Mouse (Mus musculus) thymus, adult 18-20 months (tissue): ENCODE measurements around the gene Ndc80.
A peak's percentile ranks its signal among the peaks of the same experiment; 100 is the strongest.
"Not testable (repeated sequence)": the region's sequence is repeated elsewhere in the genome, so short reads cannot be mapped to it uniquely, and the experiment has no call there.

Experiments used
- DNase-seq, 2 experiments: peaks; one replicate each; pipeline ENCODE4 v3.0.0; 2022; ENCODE audit warnings: mixed read lengths in 2 of 2

Ndc80 gene

DNA sequence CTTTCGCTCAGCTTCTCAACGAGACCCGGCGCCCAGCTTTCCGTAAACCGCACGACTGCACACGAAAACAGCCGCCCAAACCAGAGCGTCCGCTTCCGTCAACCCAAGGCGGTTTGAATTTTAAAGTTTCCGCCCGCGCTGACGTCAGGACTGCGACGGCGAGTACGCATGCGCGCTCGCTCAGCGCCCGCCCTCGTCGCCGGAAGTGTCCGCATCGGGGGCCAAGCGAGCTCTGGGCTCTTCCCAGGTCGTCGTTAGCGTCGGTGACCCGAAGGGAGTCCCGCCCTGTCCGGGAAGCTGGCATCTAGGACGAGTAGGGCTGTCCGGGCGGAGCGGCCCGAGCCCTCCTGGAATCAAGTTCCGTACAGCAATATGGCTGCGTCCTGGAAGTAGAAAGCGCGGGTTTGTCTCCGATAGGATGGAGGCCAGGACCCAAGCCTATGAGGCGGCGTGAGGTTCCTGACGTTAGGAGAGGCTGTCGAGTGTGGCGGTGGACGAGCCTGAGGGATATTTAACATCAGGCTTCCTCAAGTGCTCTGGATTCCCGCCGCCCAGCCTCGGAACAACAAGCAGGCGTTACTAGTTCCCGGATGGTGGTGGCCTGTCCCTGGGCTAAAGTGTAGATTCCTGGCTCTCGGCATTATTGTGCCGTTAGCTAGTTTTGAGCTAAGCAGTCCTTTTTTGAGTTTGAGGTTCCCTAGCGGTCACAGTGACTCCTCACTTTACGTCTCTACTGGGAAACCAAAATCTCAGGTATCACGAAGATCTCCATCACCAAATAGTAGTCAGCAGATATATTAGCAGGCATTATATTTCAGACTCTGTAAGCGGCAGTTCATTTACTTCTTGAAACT is at the start of gene Ndc80:
Gene Ndc80, minus strand, starts transcription at position 147 of the 854 bp plus-strand sequence.
- DNase-seq: peak; percentile 77 to 81

DNA sequence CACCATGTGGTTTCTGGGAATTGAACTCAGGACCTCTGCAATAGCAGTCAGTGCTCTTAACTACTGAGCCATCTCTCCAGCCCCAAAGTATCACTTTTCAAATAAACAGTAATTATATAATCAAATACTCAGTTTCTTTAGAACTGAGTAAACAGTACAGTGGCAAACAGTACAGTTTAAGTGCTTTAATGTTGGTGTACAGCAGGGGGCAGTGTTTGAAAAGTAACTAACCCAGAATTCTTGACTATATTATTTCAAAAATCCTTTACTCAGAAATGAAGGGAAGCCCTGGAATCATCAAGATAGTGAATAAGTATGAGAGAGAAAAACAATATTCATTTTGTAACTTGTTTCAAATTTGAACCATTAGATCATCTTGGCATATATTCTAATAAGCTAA is 35.0 kb upstream of the Ndc80 start:
- no peak for DNase-seq

DNA sequence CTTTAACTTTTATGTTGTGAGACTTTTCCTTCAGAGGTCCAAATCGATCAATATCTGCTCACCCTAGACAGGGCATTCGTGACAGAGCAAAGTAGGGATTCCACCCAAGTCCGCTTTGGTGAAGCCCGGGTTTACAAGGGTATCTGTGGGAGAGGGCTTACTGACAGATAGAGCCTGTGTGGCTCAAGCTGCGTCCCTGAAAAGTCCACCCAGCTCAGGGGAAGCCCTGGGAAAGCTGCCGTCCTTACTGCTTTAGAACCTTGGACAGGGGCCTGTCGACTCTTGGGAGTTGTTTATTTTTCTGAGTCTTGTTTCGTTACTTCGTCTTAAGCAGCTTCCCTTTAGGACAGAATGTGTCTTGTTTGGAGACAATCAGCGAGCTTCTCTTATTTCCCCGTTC is 26.2 kb upstream of the Ndc80 start:
- DNase-seq: no peak

DNA sequence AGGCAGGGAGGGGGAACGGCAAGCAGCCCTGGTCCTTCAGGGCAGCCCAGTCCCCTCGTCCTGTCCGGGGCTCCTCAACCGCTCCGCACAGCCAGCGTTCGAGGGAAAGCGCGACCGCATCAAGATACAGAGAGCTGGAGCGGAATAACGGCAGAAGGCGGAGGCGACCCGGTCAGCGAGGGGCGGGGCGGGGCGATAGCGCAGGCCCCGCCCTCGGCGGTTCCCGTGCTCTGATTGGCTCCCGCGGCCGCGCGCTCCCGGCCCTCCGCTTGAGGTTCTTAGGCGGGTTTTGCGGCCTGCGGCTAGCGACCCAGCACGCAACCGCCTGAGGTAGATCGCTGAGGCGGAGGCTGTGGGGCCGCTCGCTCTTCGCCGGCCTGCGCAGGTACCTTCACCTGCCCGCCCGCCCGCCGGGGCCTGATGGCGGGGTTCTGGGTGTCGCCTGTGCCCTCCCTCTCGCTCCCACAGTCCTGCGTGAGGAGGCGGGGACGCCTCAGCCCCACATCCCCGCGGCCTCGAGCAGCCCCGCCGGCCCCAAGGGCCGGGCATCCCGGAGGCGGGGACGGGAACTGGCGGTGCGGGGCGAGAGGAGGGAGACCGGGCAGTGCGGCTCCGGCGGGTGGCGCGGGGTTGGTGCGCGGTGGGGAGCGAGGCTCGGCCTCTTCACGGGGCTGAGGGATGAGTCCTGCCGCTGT is 25.2 kb upstream of the Ndc80 start, which contains the start of gene Spdya:
Gene Spdya, plus strand, starts transcription at position 305 of the 695 bp plus-strand sequence.
- peak; percentile 61 for DNase-seq

DNA sequence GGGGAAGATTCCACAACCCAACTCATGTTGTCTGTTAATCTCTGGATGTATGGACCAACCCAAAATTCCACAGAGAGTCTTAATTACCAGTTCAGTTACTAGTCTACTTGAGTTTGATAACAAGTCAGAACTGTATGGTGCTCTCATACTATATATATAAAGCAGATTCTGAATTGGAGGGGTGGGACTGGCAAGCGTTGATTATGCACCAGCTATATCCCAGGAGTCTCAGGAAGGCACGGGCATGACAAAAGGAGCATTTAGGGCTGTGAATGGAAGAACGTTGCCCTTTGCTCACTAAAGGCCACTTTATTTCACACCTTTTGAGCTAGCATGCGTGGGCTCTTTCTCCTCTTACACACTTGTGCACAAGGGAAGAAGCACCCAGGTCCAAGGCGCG is 24.7 kb upstream of the Ndc80 start:
- DNase-seq: no peak

DNA sequence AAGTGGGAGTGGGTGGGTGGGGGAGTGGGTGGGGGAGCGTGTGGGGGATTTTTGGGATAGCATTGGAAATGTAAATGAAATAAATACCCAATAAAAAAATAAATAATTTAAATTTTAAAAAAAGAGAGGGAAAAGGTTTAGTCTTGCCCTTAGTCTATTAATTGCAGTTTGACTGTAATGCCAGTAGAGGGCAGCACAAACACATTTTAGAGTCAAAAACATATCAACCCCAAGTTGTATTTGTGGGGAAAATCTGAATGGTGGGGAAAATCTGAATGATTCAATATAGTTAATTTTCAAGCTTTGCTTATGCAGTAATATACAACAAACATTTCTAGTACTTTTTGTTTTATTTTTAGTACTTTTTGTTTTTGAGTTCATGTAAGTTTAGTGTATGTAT is 21.9 kb upstream of the Ndc80 start:
- DNase-seq: no peak

DNA sequence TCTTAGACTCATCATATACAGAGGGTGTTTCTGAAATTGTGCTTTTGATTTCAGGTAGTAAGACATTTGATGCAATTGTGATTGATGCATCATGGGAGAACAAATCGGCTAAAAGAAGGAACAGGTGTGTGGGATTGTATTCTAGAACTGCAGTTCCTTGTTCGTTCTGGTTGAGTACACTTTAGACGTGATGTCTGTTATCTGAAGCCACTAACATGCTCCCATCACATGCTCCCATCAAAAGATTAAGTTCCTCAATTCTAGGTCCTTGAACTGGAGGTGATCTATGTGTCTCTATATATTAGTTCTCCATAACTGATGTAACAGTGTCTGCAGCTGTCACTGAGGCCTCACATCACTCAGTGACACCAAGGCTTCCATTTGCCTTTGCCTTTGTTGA is 10.5 kb upstream of the Ndc80 start:
- DNase-seq: no peak

DNA sequence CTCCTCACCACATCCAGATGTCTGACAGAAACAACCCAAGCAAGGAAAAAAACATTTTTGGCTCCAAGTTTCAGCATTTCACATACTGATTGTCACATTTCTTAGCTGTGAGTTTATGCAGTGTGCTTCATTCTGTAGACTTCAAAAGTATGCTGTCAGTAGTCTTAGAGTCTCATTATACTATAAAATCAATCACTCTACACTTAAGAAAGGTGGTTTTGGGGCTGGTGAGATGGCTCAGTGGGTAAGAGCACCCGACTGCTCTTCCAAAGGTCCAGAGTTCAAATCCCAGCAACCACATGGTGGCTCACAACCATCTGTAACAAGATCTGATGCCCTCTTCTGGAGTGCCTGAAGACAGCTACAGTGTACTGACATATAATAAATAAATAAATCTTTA is 8.9 kb upstream of the Ndc80 start:
- not testable (repeated sequence) for DNase-seq

DNA sequence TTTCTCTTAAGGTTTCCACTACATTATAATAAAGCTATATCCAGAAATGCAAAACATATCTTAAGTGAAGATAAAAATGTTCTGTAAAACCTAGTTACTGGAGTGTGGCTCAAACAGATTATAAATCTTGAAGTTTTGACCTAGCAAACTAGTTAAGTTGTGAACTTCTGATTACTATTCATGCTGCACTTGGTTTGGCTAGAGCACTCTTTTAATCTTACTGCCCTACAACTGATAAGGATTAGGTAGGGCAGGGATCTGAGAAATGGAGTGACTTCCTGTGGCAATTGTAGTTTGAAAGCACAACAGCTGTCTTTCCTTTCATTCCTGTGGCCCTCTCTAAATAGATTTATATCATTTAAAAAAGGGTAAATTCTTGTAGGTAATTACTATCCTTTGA is 1.4 kb upstream of the Ndc80 start:
- DNase-seq: no peak

DNA sequence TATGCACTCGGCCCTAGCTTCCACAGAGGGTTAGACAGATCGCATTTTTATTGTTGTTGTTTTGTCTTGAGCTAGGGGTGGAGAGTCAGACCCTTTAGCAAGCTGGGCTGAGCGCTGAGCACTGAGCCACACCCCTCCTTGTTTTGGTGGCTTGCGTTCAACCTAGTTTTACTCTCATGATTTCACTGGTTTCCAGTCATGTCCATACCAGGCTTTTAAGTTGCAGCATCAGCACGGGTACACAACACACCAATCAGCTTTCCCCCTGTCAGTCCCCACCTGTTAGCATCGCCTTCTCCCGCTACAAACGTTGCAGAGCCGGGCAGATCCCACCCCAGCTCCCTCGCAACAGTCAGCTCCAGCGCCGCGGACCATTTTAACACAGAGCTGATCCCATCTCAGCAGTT is 352 bp downstream of the Ndc80 start:
- no peak for DNase-seq

DNA sequence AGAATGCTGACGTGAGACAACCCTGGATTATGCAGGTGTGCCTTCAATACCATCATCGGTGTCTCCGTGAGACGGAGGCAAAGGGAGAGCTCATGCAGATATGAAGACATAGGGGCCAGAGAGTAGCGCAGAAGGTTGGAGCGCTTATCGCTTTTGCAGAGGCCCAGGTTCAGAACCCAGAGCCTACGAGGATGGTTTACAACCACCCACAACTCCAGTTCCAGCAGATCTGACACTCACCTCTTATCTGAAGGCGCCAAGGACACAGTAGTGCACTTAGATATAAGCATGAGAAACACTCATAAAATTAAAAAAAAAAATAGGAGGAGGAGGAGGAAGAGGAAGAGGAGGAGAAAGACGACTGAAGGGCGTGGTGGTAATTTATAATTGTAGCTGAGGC is 16.4 kb downstream of the Ndc80 start:
- no peak for DNase-seq

DNA sequence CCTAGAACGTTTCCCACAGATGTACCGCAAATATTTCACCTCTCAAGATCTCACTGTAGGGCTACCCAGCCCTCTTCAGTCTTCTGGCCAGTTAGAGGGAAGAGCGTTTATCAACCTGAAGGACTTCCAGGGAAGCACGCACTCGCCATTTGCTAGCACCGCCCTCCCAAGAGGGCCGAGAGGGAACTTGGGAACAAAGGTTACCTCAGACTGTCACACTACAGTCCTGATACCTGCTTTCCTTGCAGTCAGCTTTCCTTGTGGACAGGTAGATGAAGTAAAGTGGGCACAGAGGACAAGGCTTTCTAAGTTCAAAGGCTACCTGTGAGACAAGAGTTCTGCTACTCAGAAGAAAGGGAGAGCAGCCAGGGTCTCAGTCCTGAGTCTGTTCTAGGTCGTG is 19.8 kb downstream of the Ndc80 start:
- DNase-seq: no peak

DNA sequence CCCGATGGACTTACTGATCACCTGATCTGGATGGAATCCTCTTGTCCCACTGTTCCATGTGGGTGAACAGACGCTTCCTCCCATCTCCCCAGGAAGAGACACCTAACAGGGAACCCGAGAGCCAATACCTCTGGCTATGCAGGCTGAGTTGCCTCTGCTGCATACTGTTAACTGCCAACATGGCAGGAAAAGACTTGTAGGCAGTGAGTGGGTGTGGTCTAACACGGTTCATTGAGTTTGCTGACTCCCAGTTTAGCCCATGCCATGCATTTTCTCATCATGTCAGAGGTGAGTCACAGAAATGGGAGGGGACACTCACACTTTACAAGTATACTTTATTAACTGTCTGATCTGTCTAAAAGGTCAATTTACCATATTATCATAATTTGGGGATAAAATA is 30.9 kb downstream of the Ndc80 start:
- DNase-seq: no peak

DNA sequence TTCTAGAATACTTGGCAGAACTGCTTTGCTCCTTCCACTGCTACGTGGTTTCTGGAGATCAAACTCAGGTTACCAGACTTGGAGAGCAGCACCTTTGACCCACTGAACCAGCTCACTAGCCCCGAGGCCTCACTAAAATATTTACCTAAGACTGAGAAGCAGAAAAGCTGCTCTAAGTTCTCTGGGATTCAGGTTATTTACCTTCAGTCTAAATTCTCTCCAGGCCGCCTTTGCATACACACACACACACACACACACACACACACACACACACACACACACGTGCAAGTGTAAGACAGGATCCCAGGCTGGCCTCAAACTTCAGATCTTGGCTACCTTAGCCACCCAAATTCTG is 35.3 kb downstream of the Ndc80 start:
- no peak for DNase-seq

DNA sequence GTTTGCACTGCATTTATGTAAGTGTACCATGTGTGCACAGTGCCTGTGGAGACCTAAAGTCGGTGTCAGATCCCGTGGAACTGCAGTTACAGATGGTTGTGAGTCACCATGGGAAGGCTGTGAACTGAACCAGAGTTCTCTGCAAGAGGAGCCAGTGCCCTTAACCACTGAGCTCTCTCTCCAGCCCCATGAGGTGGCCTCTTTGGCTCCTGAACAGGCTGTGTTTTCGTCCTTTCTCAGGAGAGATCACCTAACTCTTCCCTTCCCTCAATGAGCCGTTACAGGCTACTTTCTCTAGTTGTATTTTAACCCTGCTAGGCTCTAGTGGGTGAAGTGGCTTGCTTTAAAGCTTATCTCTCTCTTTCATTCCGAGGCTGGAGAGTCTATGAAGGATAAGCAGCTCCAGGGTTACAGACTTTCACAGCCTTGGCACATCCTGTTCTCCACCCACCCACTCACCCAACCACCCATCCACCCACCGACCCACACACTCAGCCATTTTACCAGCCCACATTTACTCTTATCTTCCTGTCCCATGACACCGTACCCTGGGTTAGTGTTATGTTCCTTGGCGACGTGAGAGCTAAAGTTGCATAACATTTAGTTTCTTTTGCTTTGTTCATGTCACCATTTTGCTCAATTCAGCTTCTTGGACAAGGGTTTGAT is 35.9 kb downstream of the Ndc80 start:
- peak in 1 of 2 experiments; percentile 22 for DNase-seq

DNA sequence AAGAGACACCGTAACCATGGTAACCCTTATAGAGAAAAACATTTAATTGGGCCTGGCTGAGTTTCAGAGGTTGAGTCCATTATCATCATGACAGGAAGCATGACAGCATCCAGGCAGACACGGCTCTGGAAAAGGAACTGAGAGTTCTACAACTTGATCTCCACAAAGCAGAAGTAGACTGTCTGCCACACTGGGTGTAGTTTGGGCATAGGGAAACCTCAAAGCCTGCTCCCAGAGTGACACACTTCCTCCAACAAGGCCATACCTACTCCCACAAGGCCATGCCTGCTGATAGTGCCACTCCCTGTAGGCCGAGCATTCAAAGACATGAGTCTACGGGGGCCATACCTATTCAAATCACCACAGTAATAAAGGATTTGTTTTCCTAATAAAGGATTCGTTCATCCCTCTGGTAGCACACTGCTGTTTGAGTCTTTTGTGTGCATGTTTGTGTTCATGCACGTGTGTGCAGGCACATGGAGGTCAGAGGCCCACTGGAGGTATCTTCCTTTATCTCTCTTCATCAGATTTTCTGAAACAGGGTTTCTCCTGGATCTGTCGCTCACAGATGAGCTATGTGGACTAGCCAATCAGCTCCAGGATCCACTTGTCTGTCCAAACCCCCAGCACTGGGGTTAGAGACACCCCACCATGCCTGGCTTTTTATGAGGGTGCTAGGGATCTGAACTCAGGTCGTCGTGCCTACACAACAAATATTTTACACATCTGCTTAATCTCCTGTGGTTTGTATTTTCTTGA is 36.8 kb downstream of the Ndc80 start:
- no peak for DNase-seq

DNA sequence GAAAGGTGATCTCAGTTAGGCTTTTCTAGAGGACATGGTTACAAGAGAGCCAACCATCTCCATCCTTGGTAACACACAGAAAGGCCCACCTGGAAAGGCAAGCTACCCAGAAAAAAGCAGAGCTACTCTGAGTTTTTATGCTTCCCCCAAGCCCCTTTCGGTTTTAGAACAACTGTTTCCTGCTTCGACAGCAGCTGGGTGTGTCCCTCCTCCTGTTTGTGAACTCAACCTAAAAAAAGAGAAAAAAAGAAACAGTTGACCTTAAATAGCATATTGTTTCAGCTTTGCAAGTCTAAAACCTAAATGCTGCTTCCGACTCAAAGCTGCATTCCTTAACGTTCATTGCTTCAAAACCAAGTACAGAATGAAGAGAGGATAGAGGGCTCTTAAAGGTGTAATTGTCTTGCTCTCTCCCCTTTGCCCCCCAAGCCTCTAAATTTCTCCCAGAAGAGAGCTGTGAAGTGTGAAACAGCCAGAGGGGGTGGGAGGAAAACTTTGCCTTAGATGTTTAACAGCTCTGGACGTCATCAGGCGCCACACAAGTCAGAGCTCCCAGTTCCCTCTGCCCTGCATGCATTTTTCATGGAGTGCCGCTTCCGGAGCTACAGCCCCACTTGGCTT is 40.3 kb downstream of the Ndc80 start:
- DNase-seq: peak; percentile 17 to 67

DNA sequence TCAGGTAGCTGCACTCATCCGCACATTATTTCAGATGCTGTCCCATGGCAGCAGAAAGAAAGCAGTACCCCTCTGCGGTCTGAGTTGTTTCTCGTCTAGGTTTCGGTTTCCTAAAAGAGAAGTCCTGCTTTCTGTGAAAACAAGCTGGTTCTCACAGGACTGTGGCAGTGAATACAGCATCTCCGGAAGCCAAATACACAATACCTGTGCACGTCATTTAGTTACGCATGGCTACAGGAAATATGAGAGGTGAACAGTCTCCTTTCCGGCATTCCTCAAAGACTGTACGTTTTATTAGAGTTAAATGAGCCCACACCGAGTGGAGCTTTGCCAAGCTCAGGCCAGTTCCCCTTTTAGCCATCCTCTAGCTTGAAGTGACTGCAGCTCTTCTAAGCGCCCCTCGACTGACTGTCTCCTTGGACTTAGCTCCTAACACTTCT is 40.8 kb downstream of the Ndc80 start:
- DNase-seq: peak; percentile 9 to 61

DNA sequence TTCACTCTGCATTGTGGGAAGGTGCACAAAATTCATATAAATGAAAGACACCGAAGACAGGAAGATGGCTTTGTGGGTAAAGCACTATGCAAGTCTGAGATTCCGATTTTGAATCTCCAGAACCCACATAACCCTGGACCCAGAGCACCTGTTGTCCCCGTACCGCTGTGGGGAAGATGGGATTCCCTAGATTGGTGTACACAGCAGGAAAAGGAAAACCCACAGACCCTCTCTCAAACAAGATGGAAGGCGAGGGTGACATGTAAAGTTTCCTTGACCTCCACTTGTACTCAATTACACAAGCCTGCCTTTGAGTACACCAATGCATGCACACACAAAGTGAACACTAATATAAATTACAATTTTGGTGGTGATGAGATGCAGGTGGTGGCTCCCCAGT is 41.9 kb downstream of the Ndc80 start:
- DNase-seq: no peak

DNA sequence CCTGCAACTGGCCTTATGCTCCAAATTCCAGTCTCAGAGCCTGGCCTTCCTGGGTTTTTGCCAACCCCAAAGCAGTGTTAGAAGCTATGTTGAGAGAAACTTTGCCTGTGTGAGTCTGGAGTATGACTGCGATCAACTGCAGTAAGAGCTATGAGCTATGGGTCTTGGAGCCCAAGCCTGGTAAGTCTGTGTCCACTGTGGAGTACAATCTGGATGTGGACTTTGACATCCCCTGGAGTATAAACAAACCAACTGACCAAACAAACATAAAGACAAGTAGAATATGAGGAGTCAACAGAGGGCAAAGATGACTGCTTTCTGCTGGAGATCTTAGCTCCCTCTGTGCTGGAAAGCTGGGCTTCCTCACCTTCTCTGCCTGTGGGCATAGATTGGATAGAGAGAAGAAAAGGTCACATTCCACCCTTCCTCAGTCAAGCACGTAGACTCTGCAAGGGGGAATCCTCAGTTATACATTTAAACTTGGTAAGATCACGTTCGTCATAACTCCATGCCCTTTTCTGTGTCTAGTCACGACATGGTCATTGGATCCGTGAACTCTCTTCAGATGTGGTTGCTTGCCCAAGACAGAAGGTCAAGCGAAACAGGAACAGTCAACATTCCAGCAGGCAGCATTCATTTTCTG is 43.1 kb downstream of the Ndc80 start:
- DNase-seq: no peak

DNA sequence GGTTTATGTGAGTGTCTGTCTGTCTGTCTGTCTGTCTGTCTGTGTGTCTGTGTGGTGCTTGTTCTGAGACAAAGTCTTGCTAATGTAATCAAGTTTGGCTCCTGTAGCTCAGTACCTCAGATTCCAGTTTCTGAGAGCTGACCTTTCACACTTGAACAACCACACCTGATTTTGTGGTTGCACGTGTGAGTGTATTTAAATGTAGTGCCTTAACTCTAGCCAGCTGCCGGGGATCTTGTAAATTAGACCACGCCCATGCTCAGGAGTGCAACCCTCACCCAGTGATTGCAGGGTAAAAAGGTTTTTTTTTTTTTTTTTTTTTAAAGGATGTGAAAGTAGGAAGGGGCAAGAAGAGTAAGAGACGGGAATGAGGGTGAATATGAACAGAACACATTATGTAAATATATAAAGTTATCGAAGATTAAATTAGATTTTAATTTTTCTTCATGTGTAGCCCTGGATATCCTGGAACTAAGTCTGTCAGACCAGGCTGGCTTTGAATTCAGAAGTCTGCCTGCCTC is 47.2 kb downstream of the Ndc80 start:
- peak in 1 of 2 experiments; percentile 56 for DNase-seq

DNA sequence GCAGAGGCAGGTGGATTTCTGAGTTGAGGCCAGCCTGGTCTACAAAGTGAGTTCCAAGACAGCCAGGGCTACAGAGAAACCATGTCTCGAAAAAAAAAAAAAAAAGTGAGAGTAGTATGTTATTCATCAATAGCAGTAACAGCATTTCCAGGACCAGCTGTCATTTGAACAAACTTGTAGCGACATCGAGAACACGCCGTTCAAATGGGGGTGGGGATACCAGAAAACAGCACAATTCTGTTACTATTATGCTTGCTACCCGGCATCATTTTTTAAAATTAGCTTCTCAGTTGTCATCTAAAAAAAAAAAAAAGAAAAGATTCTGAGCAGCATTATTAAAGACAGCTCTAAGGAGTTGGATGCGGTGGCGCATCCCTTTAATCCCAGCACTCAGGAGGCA is 49.2 kb downstream of the Ndc80 start:
- no peak for DNase-seq
